8 mouse cellular contexts compared by ENCODE assay signal in genomic region chr4:149166215-149166946, GRCm38 (mm10). TPM values are rescaled to one million over a fixed set of nuclear protein-coding genes. Genes with fewer than 3 reads are reported as not detected.
DNase-seq lines count a peak whose midpoint lies in the region; ATAC-seq lines count a peak whose summit lies in the region.

TSS of gene Pgd (minus strand) at chr4:149166771.

- no peaks in the 10 kb centered on the region for H3K27me3 ChIP-seq in hindbrain, embryonic 11.5 days (ENCODE audit: control insufficient read depth, insufficient read depth, low read length)

- no peaks in the 10 kb centered on the region for H3K36me3 ChIP-seq in hindbrain, embryonic 11.5 days (ENCODE audit: control insufficient read depth, insufficient read depth, low read length)

- H3K4me2 ChIP-seq in hindbrain, embryonic 11.5 days (replicated peaks; ENCODE audit: low read depth, low read length): peak within 1 kb of the TSS; percentile 86

- under 1% methylated on average over 59 of the region's 59 CpGs for WGBS in hindbrain, embryonic 11.5 days

- ATAC-seq in hindbrain, embryonic 11.5 days (ENCODE audit: low FRiP score): peak; percentile 99

- H3K9me3 ChIP-seq in hindbrain, embryonic 11.5 days (ENCODE audit: control insufficient read depth, low read length): no peaks in the 10 kb centered on the region

- peak; percentile 97 for DNase-seq in MN1 (ENCODE audit: low spot score)
- peak; percentile 96 for DNase-seq in cerebellum, adult 9-10 months
- DNase-seq in frontal cortex, adult 2 months (ENCODE audit: extremely low spot score in 1 of 2, low spot score in 1 of 2): peak; percentile 95 to 98
- peak; percentile 96 for DNase-seq in hindbrain, embryonic 11.5 days (ENCODE audit: low spot score)
- DNase-seq in layer of hippocampus, postnatal 10 days (ENCODE audit: low spot score in 2 of 2): peak; percentile 93 to 97
- DNase-seq in lung, postnatal 10 days: peak; percentile 98
- peak; percentile 96 for DNase-seq in ovary, postnatal 36 days (ENCODE audit: low spot score)
- peak; percentile 97 for DNase-seq in thymus, postnatal 25 days

- H3K9ac ChIP-seq in hindbrain, embryonic 11.5 days (ENCODE audit: low read depth, low read length): peak within 1 kb of the TSS; percentile 84

- H3K27ac ChIP-seq in hindbrain, embryonic 11.5 days (ENCODE audit: low read depth, low read length): peak within 1 kb of the TSS; percentile 78

- no peaks in the 10 kb centered on the region for H3K4me1 ChIP-seq in hindbrain, embryonic 11.5 days (replicated peaks; ENCODE audit: control insufficient read depth, insufficient read depth, low read length)

- H3K4me3 ChIP-seq in hindbrain, embryonic 11.5 days (ENCODE audit: low read depth, low read length): peak within 1 kb of the TSS; percentile 92

RNA-seq across cellular contexts. Expression of gene Pgd, which starts in this region (rescaled TPM):
- polyA plus RNA-seq in frontal cortex, adult 2 months (2012; rRNA removed): 52.5 and 53.9 TPM in 2 replicates
- 45.5 and 49.4 TPM in 2 replicates for polyA plus RNA-seq in hindbrain, embryonic 11.5 days (2014; fragmentation: Nextera tagmentation; extraction: Ambion mirVana)
- 10 to 100 TPM; 52.0 to 52.1 TPM for total RNA-seq in layer of hippocampus, postnatal 10 days (2021)

Comparison
In these comparisons a context has a peak if more than half of its experiments do, and no peak if none do; other contexts are left out.
1. Peak in every context shown above with its lines: DNase-seq, ATAC-seq, H3K4me3 ChIP-seq and H3K27ac ChIP-seq.